Mouse (Mus musculus): ENCODE results near the gene Carmil3.

Gene Carmil3

GRCm38 (mm10) chr14:55490361-55491201, at the start of gene Carmil3:
Carmil3 (plus strand) TSS chr14:55490651.
- peak; percentile 82 for DNase-seq (ENCODE audit: low spot score)

- no peak for DNase-seq (ENCODE audit: low spot score)
Measured at GRCm38 (mm10) chr14:55457693-55458092, 32.8 kb upstream of the Carmil3 start.

DNA sequence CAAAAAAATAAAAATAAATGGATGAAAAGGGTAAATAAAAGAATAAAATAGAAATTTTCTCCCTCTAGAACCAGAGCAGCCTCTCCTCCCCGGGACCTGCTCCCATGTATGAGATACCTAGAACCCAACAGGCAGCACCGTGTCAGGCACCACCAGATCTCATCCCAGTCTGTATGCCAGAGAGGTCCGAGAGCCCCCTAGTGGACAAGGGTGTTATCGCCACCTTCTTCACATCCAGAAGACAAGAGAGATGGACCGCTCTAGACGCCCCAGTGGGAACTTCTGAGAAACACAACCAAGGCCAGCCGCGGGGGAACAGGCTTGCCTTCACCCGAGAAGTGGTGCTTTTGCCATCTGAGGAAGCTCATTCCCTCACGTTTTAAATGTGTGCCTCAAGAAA, 32.2 kb upstream of the Carmil3 start:
- DNase-seq (ENCODE audit: low spot score), result peak; percentile 31

DNA sequence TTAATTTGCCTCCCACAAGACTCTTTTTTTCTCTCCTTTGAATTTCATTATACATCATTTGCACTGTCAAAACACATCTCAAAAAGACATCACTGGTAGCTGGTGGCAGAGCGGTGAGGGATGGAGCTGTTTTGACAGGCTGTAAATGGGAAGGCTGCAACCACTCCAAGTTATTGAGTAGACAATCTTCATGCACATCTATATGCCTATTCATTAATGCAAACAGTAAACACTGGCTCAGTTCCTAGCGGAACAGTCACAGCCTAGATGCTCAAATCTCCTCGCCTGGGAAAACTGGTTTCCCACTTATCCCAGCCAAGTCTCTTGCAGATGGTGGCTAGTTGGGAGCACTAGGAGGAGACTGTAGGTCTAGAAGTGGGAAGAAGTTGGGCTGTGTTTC, 31.7 kb upstream of the Carmil3 start:
- DNase-seq (ENCODE audit: low spot score), result no peak

DNA sequence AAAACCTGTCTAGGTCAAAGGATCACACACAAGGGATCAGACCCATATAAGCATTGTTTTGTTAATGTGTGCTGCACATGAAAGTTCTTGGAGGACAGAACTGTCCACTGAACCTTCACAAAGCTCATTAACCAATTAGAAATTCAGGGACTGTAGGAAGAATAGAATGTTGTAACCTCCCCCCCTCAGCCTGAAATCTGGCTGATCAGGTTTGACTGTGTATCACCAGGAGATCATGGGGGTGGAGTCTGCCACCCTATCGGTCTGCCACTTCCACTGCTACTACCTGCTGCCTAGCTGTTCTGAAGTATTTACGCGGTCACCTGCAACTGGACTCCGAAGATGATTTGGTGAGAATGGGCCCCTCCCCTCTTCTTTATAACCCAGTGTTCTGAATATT, 30.7 kb upstream of the Carmil3 start:
- no peak for DNase-seq (ENCODE audit: low spot score)

- DNase-seq (ENCODE audit: low spot score), result no peak
Measured at GRCm38 (mm10) chr14:55460297-55460696, 30.2 kb upstream of the Carmil3 start.

GRCm38 (mm10) chr14:55461757-55462156, 28.7 kb upstream of the Carmil3 start:
- DNase-seq (ENCODE audit: low spot score), result no peak

GRCm38 (mm10) chr14:55466481-55466880, 24.0 kb upstream of the Carmil3 start:
- no peak for DNase-seq (ENCODE audit: low spot score)

GRCm38 (mm10) chr14:55467108-55467507, 23.3 kb upstream of the Carmil3 start:
- DNase-seq (ENCODE audit: low spot score), result no peak

DNA sequence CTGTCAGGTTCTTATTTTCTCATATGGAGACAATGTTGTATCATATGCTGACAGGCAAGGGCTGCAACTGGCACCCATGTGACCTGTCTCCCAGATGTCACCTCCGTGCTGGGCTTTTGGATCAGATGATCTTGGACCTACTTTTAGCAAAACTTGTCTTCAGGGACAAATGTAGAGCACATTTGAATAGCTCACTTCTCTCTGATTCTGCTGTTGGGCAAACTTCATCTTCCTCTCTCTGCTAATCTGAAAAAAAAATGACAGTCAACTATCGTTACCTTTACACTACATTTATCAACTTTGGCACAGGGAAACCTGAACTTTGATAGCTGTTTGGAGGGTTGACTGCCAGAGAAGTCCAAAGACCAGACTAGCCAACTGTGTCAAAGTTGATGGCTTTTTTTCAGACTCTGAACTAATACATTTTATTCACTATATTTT, 22.1 kb upstream of the Carmil3 start:
- DNase-seq (ENCODE audit: low spot score), result no peak

GRCm38 (mm10) chr14:55469041-55469440, 21.4 kb upstream of the Carmil3 start:
- DNase-seq (ENCODE audit: low spot score), result no peak

- DNase-seq (ENCODE audit: low spot score), result no peak
Measured at GRCm38 (mm10) chr14:55469821-55470220, 20.6 kb upstream of the Carmil3 start.

- no peak for DNase-seq (ENCODE audit: low spot score)
Measured at GRCm38 (mm10) chr14:55470806-55471205, 19.6 kb upstream of the Carmil3 start.

DNA sequence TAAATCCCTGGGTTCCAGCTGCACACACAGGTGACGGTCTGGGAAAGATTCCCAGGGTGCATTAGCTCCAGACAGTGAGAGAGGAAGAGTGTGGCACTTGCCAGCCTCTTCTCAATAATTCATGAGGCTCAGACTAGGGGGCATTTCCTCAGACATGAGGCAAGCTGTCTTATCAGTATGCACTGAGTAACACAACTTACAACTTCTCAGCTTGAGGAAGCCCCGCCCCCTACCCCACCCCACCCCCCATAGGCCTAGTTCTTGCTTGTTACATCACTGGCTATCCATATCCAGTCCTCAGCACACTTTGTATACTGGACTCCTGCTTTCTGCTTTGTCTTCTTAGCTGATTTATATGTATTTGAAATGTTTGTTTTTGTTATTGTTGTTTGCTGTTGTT, 14.8 kb upstream of the Carmil3 start:
- DNase-seq (ENCODE audit: low spot score), result no peak

DNA sequence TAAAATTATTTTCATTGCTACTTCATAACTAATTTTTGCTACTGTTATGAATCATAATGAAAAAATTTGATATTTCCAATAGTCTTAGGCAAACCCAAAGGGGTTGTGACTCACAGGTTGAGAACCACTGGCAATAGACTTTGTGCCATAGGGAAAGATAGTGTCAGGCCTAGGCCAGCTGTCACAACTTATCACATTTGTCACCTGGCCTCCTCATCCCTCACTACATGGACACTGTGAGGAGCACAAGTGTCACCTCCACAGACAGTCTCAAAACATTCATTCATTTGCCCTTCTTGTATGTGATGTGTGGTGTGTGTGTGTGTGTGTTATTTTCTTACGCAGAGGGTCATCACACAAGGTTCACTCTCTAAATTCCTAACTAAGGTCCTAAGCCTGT, 13.0 kb upstream of the Carmil3 start:
- DNase-seq (ENCODE audit: low spot score), result no peak

DNA sequence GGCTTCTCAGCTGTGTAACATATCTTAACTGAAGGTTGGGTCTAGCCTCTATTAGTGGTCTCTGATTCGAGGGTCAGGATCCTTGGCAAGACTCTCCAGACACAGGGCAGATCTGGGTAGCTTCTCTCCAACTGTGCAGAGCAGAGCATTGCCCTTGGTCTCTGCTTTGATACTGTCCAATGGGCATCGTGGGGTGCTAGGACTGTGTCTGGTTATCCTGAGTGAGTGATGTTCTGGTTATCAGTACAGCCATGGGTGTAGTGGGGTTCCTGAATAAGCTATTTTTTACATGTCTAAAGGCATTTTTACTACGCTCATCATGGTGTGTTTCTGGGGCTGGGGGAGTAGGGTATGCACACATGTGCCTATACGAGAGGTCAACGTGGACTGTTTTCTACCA, 12.6 kb upstream of the Carmil3 start:
- DNase-seq (ENCODE audit: low spot score), result no peak

DNA sequence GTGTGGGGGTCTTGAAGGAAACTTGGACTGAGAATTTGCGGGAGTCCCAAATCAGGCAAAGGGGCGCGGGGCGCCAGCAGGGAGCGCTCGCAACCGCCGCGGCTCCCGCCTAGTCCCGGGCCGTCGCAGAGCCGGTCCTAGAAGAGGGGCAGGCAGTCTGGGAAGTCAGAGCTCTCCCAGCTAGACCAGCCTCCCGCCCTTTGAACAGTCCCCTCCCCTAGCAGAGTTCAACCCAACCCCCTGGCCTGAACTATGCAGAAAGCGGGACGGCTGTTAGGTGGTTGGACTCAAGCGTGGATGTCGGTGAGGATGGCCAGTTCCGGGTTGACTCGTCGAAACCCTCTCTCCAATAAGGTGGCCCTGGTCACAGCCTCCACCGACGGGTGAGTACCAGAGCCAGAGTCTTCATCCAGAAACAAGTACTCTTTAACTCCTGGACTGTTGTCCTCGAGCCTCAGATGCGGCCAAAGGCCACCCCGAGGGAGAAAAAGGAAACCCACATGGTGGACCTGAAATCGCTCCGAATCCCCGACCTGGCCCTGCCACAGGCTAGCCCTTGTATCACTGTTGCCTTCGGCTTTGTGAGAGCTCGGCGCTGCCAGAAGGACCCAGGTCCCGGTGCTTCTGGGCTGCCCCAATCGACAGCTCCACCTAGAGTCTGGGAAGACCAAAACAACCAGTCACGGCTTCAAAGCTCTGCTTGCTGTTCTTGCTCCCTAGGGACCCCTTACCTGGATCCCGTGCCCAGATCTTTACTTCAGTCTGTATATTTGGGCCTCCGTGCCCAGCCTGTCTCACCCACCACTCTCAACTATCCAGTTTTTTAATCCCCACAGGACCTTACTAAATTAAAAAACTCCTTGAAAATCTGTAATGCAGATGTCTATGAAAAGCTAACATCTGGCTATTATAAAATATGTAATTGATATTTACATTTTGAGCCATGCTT, 11.5 kb upstream of the Carmil3 start, which contains the start of gene Dhrs4:
Dhrs4 (plus strand) TSS at position 108 of the 949 bp plus-strand sequence.
- peak; percentile 52 for DNase-seq (ENCODE audit: low spot score)

DNA sequence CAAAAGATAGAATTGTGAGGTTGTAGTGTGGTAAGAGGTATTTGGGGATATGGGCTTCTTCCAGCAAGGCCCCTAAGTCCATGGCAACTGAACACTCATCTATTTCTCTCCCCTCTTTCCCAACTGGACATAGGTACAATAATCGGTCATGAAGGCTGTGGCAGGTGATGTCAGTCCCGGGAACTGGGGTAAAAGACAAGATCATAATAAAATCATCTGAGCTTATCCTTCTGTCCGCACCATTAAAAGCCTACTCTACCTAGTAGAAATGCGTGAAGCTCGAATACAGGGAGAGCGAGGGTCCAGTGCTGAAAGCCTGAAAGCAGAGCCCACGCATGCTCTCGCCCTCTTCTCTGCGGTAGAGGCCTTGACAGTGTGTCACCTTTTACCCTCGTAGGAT, 10.8 kb upstream of the Carmil3 start:
- no peak for DNase-seq (ENCODE audit: low spot score)

DNA sequence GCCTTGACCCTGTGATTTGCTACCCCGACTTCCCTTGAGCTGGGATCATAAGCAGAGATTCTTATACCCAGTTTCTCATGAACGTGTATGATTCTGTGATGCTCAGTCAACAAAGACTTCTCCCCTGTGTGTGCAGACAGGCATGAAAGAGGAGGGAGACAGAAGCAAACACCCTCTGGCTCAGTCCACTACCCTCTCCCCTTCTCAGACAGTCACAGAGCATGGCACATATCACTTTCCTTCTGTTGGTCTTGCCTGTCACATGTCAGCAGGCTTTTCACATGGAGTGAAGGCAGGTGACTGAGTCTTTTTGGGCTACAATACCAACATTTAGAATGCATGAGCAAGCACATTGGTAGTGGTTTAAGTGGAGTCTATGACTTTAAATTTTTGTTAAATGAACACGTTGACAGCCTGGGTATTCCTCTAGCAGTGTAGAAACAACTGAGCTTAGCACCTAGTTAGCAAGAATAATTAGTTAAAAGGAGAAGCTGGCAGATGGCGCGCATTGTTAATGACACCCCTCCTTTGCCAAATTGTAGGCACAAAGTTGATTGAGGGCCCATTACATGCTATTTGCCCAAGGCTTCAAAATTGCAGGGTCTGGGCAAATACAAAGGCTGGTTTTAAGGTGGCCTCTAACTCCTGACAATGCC, 5.9 kb upstream of the Carmil3 start:
- no peak for DNase-seq (ENCODE audit: low spot score)

GRCm38 (mm10) chr14:55486836-55487235, 3.6 kb upstream of the Carmil3 start:
- DNase-seq (ENCODE audit: low spot score), result no peak

DNA sequence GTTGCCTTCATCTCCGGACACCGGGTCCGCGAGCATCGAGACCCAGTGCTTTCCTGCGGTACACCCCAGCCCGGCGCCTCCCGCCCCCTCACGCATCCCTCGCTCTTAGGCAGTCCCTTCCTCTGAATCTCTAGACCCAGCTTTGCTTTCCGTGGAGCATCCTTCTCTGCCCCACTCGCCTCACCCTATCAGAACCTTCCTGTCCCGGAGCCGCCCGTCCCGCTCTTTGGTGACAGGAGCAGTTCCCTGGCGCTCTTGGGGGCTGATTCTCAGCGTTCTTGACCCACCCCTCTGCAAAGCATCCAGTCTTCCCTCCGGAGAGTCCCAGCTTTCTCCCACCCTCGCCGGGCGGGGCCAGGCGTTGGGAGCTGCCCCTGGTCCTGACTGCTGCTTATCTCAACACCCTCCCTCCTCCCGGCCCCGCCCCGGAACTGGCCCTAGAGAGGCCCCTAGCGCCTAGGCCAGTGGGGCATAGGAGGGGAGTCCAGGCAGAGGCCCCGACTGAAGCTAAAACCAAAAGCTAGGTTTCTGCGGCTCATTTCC, 911 bp downstream of the Carmil3 start:
- no peak for DNase-seq (ENCODE audit: low spot score)

DNA sequence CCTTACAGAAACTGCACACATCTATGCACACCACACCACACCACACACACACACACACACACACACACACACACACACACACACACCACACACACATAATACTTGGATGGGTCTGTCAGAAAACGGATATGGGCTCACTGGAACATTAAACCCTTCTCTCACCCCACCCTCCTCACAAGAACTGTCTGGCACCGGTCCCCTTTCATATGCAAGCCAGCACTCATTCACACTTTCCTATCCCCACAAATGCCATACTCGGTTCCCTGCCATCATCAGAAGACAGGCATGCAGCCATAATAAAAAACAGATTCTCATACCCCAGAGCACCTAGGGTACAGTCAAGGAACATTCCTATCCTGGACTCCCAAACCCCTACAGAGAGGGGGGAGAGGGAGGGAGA, 1.7 kb downstream of the Carmil3 start:
- no peak for DNase-seq (ENCODE audit: low spot score)

Data from left cerebral cortex, adult 11 months (tissue).